Mouse (Mus musculus): ENCODE data around the gene Hdac1.

Hdac1 gene

DNA sequence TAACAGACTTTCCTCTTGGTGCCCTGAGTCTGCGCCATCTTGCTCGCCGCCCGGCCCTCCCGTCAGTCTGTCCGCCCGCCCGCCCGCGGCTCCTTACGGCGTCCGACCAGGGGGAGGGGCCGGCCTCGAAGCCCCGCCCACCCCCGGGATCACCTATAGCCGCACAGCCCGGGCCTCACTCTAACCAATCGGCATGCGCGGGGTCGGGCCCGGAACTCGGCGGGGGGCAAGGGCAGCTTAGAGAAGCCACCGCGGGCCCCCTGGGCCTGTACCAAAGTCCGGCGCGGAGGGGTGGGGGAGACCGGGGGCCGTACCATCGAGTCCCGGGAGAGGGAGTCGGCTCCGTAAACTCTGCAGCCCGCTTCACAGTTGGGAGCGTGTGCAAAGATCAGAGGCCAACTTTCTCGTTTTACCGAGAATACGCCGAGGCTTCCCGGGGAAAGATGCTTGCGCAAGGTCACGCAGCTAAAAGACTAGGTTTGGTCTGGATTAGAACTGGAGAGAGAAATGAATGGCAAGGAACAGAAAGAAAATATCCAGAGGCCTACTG, at the start of gene Hdac1:
TSS of gene Hdac1 (minus strand) at position 122 of the 550 bp plus-strand sequence.
- peak; percentile 94 for DNase-seq (ENCODE audit: low read depth, low spot score)

DNA sequence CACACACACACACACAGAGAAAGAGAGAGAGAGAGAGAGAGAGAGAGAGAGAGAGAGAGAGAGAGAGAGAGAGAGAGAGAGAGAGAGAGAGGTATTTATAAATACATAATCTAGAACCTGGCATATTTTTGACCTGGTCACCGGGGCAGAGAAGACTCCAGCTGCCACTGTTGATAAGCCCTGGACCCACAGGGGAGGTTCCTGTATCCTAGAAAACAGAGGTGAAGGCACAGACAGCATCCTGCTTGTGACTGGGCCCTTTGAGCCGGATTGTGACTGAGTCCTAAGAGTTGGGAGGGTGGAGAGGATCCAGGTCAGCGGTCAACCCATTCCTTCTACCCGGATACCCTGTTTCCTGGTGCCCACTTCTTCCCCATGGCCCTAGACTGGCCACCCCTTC, 46.4 kb upstream of the Hdac1 start:
- DNase-seq (ENCODE audit: low read depth, low spot score): no peak

DNA sequence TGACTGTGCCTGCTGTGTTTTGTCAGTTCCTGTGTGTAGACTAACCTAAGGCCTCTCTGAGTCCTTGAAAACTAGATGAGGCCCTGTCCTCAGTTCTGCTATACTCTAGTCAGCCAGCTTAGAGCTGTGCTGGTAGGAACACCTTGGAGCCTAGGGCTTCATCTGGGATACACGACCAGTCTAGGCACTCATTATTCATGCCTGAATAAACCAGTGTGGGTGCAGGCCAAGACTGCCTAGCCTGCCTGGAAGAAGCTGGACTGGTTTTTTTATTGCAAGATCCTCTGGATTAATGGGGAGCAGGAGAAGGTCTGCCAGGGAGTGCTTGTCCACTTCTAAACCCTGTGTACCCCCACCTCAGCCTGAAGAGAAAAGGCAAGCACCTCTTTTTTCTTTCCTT, 44.4 kb upstream of the Hdac1 start:
- no peak for DNase-seq (ENCODE audit: low read depth, low spot score)

DNA sequence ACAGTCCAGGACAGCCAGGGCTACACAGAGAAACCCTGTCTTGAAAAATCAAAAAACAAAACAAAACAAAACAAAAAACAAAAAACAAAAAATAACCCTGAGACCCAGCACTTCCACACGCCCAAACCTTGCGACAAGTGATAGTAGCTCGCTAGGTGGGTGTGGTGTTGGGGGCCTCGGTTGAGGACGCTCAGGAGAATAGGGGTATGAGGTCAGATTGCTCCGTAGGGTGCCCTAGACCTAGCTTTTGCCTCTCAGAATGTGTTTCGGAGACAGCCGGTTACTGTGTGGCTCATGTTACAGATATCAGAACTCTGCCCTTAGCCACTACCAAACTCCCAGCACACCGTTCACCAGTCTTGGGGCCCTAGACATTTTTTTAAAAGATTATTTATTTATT, 43.3 kb upstream of the Hdac1 start:
- DNase-seq (ENCODE audit: low read depth, low spot score): no peak

DNA sequence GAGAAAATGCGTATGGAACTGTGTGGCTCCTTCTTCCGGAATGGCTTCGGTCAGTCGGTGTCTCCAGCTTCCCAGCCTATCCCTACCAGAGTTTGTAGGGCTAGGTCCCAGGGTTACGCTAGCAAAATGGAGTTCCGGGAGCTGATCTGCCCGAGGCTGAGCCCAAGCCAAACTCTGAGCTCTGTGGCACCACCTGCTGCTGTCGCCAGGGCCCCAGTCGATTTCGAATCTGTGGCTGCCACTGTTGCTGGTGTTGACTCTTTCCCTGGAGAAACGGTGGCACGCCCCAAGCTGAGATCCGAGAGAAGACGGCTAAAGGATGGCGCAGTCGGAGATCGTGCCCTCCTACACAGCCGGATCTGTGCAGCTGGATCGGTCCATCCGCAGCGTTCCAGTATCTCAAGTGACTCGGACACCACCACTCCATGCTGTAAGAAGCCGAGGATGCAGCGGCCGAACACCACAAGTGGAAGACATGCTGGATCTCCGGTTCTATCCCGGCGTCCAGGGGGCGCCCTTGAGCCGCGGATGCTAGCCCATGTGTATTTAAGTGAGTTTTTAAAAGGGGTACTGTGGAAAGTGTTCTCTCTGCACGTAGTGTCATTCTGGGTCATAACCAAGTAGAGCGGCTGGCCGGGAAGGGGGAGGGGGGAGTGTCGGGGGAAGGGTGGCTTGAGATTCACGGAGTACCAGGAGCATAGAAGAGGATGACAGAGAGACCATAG, 42.5 kb upstream of the Hdac1 start:
- peak; percentile 78 for DNase-seq (ENCODE audit: low read depth, low spot score)

DNA sequence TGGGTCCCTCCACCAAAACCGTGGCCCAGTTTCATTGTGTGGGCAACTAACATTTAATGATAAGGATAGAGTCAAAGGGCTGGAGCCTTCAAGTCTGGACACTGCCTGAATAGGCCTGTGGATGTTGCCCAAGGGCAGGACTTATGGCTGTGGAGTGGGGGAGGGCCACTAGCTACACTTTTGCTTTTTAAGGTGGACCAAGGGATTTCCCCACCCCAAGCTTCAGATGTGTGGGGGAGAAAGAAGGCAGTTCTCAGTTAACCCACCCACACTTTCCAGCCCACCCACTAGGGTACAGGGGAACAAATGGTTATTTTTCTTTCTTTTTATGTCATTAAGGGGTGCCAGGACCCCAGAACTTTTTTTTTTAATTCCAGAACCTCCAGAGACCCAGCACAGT, 41.9 kb upstream of the Hdac1 start:
- no peak for DNase-seq (ENCODE audit: low read depth, low spot score)

DNA sequence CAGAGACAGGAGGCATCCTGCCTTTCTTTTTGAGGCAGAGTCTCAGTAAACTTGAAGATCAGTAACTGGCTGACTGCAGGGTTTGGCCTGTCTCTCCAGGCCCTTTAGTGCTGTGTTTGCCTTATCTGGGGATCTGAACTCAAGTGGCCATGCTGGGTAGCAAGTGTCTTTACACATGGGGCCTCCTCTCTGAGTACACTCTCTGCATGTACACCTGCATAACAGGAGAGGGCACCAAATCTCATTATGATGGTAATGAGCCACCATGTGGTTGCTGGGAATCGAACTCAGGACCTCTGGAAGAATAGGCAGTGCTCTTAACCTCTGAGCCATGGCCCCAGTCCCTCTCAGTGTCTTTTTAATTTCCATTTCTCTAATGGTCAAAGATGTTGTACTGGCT, 39.7 kb upstream of the Hdac1 start:
- DNase-seq (ENCODE audit: low read depth, low spot score): no peak

DNA sequence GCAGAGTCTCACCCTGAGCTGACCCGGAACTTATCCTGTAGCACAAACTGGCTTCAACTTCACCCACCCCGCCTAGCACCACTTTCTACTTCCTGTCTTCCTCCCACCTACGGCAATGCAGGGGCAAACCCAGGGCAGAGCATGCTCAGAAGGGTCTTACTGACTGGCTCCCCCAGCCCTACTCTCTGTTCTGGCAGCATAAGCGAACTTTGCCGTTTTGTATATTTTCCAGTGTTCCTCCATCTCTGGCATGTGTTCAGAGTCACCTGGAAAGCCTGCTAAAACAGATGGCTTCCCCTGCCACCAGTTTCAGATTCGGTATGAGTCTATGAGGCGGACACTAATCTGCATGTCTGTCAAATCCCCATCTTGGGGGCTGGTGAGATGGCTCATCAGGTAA, 37.8 kb upstream of the Hdac1 start:
- no peak for DNase-seq (ENCODE audit: low read depth, low spot score)

DNA sequence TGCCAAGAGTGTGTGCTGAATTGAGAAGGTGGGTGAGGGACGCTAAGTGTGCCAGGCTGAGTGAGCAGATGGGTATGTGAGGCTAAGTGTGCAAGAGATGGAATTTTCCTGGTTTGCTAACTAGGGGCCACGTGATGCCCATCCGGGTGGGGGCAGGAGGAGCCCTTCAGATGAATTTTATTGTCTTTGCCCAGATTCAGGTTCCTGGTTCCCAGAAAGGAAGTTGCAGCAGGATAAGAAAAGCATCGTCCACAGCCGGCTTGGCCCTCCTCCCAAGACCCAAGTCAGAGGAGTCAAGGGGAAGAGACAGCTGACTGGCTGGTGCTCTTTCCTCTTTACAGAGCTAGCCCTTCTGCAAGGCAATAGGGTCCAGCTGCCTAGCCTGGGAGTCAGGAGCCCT, 36.0 kb upstream of the Hdac1 start, which contains the start of gene Fam167b:
TSS of gene Fam167b (minus strand) at position 84 of the 400 bp plus-strand sequence.
- no peak for DNase-seq (ENCODE audit: low read depth, low spot score)

DNA sequence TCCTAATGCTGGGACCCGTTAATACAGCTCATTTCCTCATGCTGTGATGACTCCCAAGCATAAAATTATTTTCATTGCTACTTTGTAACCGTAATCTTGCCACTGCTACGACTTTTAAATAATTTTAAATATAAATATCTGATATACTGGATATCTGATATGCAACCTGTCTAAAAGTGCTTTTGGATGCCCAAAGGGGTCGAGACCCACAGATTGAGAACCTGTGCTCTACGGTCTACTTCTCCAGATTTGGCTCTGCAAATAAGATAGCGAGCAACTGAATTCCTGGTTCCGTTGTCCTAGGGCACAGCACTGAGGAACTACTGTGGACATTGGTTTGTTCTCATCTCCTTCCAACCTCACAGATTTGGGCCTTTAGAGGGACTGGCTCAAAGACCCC, 35.2 kb upstream of the Hdac1 start:
- no peak for DNase-seq (ENCODE audit: low read depth, low spot score)

DNA sequence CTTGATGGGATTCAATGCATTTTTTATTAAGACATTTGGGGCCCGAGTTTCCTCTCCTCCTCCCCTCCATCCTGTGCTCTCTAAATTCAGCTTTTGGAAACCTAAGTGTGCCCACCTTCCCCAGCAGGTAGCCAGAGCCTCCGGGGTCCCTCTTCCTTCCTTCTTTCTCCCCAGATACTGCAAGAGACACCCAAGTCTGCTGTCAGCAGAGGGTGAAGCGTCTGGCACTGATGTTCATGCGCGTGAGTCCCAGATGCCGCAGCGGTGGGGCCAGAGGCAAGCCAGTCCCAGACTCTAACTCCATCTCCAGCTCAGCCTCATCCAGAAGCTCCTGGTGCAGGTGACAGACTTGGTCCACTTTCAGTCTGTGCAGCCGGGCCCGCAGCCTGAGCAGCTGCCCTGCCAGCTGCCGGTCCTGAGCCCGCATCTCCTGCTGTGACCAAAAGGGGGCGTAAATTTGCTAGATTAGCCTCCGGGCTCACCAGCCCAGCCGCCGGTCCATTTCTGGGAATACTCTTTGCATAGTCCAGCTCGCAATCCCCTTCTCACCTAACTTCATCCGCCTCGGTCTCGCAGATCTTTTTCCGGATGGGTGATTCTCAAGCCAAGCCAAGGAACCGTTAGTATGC, 34.5 kb upstream of the Hdac1 start:
- no peak for DNase-seq (ENCODE audit: low read depth, low spot score)

DNA sequence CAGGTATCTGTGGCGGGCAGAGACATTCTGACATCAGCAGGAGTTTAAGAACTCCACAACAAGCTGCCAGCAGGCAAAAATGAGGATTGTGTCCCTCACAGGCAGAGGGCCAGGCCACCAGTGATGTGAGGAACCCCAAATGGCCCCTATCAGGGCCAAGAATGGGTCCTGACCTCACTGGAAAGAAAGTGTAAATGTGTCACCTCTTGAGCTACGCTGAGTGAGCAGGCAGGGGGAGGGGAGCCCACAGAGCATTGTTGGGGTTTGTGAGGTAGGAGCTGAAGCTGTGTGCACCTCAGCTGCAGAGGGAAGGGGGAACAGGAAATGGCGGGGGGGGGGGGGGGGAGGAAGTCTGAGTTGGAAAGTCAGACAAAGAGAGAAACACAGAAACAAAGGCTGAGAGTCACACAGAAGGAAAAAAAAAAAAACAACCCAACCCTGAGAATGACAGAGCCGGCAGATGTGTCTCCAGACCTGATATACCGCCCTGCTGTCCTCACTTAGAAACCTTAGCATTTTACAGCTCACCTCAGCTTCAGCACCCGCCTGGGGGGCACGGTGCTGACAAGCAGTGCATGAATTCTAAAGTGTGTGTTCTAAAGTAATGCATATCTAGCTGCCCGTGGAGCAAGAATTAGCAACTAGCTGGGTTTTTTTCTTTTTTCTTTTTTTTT, 32.8 kb upstream of the Hdac1 start:
- DNase-seq (ENCODE audit: low read depth, low spot score): no peak

DNA sequence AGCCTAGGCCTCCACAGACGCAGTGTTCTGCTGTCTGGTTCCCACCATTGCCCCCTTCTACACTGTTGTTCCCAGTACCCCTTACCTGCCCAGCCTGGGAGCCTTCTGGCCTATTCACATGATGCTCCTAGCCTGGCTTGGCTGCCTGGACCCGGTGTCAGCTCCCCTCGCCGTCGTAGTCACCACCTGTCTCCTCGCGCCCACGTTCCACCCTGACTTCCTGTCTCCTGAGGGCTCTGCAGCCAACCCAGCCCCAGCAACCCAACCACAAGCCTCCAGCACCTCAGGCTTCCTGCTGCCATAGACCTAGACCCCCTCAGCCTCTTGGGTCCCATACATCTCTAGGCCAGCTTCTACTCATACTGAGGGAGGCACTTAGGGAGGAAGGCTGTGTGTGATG, 30.9 kb upstream of the Hdac1 start, which contains the start of gene Lck:
TSS of gene Lck (minus strand) at position 212 of the 400 bp plus-strand sequence.
- DNase-seq (ENCODE audit: low read depth, low spot score): no peak

DNA sequence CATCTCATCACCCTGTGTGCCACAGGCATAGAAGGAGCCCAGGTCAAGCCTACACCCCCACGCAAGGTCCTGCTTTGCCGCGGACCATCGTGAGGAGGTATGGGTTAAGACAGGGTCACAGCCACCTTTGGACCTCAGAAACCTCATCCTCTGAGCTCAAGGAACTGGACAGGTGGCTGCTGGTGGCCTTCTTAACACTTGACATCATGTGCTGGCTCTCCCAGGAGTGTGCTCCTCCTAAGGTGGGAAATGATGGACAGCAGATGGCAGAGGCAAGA, 30.5 kb upstream of the Hdac1 start:
- DNase-seq (ENCODE audit: low read depth, low spot score): no peak

DNA sequence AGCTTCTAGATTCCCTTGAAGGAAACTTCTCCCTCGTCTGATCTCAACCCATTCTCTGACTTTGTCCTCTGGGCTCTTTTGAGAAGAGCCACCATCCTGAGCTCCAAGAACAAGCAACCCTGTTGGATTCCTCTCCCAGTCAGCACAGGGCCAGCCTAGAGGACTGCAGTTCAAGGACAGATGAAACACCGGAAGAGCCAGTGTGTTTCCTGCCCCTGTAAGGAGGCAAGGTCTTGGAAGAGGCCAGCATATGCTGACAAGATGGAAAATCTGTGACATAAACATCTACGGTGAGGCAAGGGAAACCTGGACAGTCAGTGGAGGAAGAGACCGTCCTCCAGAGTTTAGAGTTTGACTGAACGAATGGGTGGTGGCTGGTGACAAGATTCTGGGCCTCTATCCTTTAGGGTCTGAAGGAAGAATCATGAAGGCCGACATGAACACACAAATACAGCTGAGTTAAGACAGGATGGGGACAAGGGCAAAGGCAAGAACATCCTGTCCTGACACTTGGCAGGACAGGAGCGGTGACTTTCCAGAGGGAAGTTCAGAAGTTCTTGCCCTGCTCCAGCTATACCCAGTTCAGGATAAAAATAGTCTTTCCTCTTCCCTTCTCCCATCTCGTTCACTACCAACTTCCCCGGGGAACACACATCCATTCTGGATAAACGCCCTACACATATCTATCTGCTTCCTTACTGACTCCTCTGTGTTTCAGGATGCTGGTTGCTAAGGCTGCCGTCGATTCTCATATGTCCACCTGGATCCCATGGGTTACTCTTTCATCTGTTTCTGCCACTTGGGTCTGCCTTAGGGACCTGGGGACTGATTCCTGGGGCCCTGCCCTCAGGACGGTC, 30.0 kb upstream of the Hdac1 start:
- no peak for DNase-seq (ENCODE audit: low read depth, low spot score)

DNA sequence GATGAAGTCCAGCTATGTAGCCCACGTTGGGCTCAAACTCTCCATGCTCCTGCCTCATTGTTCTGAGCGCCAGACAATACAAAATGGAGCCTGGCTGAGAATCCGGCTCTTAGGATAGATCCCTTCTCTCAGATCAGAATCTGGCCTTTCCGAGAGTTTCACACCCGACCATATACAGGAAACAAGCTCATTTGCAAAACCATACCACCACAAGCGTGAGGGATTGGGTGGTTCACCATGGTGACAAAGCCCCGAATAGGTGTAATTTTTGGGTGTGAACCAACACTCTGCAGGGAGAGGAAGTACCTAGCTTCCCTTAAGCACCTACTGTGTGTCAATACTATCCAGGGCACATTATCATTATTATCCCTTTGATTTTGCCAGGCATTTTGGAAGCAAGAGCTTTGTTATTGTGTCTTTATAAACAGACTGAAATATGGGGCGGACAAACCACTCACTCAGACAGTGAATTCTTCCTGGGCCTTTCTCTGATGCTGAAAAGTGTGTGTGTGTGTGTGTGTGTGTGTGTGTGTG, 29.1 kb upstream of the Hdac1 start:
- DNase-seq (ENCODE audit: low read depth, low spot score): no peak

DNA sequence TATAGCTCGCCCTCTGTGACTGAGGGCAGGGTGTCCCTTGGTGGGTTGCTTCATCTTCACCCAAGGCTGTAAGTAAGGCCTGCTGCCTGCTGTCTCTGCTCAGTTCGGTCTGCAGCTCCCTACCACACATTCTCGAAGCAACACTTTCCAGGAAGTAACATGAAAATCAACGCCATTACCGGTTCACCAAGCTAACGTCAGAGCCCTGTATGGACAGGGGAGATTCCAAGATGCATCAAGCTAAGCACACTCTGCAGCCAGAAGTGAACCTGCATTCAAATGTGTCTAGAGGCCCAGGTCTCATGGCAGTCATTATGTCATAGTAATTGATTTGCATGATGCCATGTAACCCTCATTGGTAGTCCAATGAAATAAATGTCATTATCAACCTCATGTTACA, 27.5 kb upstream of the Hdac1 start:
- DNase-seq (ENCODE audit: low read depth, low spot score): no peak

DNA sequence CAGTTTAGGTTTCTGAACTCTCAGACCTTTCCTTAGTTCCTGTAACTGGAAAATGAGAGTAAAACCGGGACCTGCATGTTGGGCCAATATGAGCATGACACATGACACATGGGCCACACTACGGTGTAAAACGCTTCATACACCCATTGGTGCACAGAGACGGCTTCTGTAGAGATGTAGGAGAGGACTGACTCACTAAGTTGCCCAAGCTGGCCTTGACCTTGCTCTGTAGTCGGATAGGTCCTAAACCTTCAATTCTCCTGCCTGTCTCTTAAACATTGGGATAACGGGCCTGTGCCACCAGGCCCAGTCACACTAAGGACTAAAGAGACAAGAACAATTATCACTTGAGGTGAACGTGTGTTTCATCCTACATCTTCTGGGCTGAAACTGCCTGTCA, 25.9 kb upstream of the Hdac1 start:
- no peak for DNase-seq (ENCODE audit: low read depth, low spot score)

DNA sequence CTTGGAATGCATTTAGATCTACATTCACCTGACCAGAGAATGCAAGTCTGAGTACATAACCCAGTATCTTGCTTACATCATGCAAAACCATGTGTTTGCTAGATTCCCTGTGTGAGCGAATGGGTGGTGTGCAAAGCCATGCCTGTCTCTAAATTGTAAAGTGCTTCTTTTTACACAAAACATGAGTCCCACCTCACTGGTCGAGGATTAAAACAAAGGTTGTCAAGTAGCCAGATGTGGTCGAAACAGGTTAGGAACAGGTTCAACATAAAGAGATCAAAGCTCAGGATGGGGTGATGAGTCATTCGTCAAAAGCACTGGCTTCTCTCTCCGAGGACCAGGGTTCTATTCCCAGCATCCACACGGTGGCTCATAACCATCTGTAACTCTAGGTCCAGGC, 22.6 kb upstream of the Hdac1 start:
- no peak for DNase-seq (ENCODE audit: low read depth, low spot score)

DNA sequence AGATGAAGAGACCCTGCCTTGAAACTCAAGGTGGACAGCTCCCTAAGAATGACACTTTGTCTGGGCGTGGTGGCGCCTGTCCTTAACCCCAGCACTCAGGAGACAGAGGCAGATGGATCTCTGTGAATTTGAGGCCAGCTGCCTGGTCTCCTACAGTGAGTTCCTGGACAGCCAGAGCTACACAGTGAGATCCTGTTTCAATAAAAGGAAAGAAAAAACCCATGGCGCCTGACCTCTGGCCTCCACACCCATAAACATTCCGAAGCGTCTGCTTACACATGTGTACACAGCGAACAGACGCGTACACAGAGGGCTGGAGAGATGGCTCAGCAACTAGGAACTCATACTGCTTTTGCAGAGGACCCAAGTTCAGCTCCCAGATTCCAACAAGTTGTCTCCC, 21.2 kb upstream of the Hdac1 start:
- DNase-seq (ENCODE audit: low read depth, low spot score): no peak

DNA sequence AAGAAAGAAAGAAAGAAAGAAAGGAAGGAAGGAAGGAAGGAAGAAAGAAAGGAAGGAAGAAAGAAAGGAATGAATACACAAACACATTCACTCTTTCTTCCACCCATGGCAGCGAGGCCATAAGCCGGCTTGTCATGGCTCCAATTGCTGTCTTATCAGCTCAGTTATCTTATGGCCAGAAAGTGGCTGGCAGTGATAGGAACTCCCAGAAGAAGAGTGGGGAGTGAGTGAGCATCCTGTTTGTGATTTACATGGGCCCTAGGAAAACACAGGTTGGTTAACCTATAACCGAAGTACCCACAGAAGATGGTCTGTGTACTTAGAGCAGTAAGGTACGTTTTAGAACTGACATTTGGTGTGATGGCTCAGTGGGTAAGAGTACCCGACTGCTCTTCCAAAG, 18.7 kb upstream of the Hdac1 start:
- DNase-seq (ENCODE audit: low read depth, low spot score): no peak

Data from WW6 (cell line).